Mouse (Mus musculus) gonadal fat pad, adult 2 months (tissue): ENCODE measurements around the gene Dab2. TPM values are rescaled to one million over a fixed set of nuclear protein-coding genes. Genes with fewer than 3 reads are reported as not detected.

Experiments
- DNase-seq: peaks from one replicate; pipeline ENCODE4 v3.0.0-alpha.2; 2012; ENCODE audit warnings: low read depth
- polyA plus RNA-seq: library from polyadenylated mRNA; depleted of rRNA; stranded (reverse); fragments of >200 nt; gene quantifications from 2 replicates; pipeline ENCODE4 v1.2.3, GENCODE M21; 2012; rRNA removed

The Dab2 gene
- polyA plus RNA-seq, 1 experiment, result 145 TPM

DNA sequence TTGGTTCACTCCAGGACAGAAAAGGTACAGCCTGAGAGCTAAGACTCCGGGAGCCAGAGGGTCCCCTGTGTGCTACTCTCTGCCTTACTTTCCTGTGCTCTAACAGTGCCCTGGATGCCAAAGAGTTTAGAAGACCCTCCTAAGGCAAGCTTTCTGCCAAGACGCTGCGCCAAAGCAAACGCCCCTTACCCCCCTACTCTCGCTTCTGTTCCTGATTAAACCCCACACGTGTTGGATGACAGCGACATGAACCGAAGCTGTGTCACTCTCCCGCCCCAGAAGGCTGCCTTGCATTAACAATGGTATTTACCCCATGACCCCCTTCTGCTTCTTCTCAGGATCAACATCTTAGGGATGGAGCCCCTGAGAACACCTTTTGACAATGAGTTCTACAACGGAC, 167.4 kb downstream of the Dab2 start:
- no peak for DNase-seq

GRCm38 (mm10) chr15:6468845-6469244, 169.3 kb downstream of the Dab2 start:
- DNase-seq, result no peak

DNA sequence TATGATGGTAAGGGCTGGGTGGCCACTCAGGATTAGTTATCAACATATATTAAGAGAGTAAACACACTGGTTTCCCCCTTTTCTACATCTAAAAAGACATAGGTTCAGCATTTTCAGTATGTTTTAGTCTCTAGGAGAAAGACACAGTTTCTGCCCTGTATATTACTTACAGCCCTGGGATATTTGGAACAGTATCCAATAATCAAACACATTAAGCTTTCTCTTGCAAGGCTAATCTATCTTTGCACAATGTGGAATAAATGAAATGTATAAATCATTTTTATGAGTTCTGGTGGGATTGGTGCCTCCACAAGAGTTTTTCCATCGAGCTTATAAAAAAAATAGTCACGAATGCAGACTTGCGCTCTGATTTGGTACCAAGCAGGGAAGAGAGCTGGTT, 169.8 kb downstream of the Dab2 start:
- DNase-seq, result no peak

- no peak for DNase-seq
Measured at GRCm38 (mm10) chr15:6483561-6483960, 184.0 kb downstream of the Dab2 start.

Other genes with a start within 250 kb of the Dab2 start
- 0.14 TPM in 1 of 2 replicates, not detected in the other for gene C9, start 145.5 kb downstream of the Dab2 start, polyA plus RNA-seq
- gene Fyb, start 223.1 kb downstream of the Dab2 start, polyA plus RNA-seq, result 14.6 and 26.1 TPM in 2 replicates